Mouse (Mus musculus) cerebellum, adult 2 months (tissue): ENCODE measurements around the gene Gm21954. TPM values are rescaled to one million over a fixed set of nuclear protein-coding genes. Genes with fewer than 3 reads are reported as not detected.
A peak's percentile ranks its signal among the peaks of the same experiment; 100 is the strongest.

ENCODE experiments used
- DNase-seq, 2 experiments: peaks; one replicate each; pipeline ENCODE4 v3.0.0; 2021
- H3K27ac ChIP-seq: fragments of 200-500 bp; 2 replicates; pipeline ENCODE4 v1.5.1; 2012; ENCODE audit warnings: low read length, control low read depth, inconsistent platforms; ENCODE audit not compliant: insufficient read depth
- H3K27me3 ChIP-seq: fragments of 200-500 bp; 2 replicates; pipeline ENCODE4 v1.6.1; 2012; ENCODE audit warnings: inconsistent platforms, mild to moderate bottlenecking, low read length, moderate library complexity; ENCODE audit not compliant: control insufficient read depth, insufficient read depth
- H3K4me1 ChIP-seq: fragments of 200-500 bp; 2 replicates; pipeline ENCODE4 v1.6.1; 2011; ENCODE audit warnings: low read length; ENCODE audit not compliant: control insufficient read depth, insufficient read depth
- H3K4me3 ChIP-seq: fragments of 200-500 bp; replicated peaks from 2 replicates; pipeline ENCODE3; 2011; ENCODE audit warnings: mild to moderate bottlenecking, low read depth, low read length, control low read depth; ENCODE audit not compliant: insufficient read depth
- CTCF ChIP-seq: fragments of 200-500 bp; IDR thresholded peaks from 2 replicates; pipeline ENCODE4 v1.5.1; 2011; ENCODE audit warnings: low read depth, mild to moderate bottlenecking, control low read depth, low read length, moderate library complexity, borderline replicate concordance; ENCODE audit not compliant: insufficient read depth
- POLR2A ChIP-seq: fragments of 200-500 bp; IDR thresholded peaks from 2 replicates; pipeline ENCODE4 v1.6.1; 2011; ENCODE audit warnings: low read length, control low read depth, borderline replicate concordance; ENCODE audit not compliant: insufficient read depth
- WGBS: fragments of 180-500 bp; shearing (Covaris S2); methylation state at CpG from one replicate; pipeline ENCODE4 v1.1.7; 2018; 5-methylcytosine and 5-hydroxymethylcytosine counted together
- polyA plus RNA-seq: library from polyadenylated mRNA; depleted of rRNA; stranded (reverse); fragments of >200 nt; gene quantifications from 2 replicates; pipeline ENCODE4 v1.2.3, GENCODE M21; 2012; rRNA removed

Gene Gm21954
- polyA plus RNA-seq, 1 experiment, result not detected

DNA sequence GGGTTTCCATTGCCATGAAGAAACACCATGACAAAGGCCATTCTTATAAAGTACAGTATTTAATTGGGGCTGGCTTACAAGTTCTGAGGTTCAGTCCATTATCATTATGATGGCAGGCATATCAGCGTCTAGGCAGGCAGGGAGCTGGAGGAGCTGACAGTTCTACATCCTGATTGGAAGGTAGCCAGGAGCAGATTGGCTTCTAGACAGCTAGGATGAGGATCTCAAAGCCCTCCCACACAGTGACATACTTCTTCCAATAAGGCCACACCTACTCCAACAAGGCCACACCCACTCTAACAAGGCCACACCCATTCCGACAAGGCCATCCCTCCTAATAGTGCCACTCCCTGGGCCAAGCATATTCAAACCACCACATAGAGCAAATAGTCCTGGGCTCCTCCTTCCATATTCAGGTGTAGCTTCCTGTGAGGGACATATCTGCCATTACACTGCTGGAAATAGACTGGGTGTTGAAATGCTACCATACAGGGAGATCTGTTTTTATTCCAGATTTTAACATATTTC lies 41.9 kb downstream of the Gm21954 start:
- Histone ChIP-seq H3K27me3 (no peaks in the 10 kb centered on the region), H3K4me1 (no peaks in the 10 kb centered on the region), H3K4me3 (no peak overlapping the region), H3K27ac (no peak overlapping the region)
- TF ChIP-seq CTCF (no peak), POLR2A (no peak)
- no peak for DNase-seq
- 63% methylated on average over 2 of the region's 2 CpGs for WGBS

DNA sequence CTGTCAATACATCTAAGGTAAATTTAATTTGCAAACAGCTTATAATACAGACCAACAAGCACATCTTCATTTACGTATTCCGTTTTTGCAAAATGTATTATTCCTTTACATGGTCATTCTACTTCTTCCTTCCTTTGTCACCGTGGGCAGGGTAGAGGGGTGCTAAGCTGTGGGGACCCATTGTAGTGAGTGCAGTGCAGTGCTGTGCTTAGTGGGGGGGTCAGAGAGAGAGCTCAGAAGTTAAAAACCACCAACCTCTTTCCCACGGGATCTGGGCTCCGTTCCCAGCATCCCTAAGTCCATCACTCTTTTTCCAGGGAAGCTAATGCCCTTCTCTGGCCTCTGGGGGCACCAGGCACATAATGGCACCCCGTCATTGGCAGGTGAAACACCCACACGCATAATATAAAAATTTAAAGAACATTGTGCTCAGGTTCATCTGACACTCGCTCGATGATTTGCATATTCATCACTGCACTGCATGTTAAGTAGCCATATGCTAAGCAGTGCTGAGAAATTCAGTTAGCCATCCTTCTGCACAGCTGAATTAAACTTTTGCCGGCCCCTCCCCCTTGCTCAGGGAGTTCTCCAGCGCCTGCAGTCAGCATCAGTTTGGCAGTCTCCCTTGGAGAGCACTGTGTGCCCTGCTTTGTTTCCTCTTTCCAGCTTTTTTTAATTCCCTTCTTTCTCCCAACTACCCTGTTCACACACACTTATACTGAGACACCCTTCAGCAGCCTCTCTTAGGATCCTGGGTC lies 48.2 kb downstream of the Gm21954 start:
- peaks cover 7% of the 10 kb centered on the region; the same call in 1 of the 2 replicates for H3K4me1 ChIP-seq
- H3K27me3 ChIP-seq, result no peaks in the 10 kb centered on the region
- H3K27ac ChIP-seq, result no peak overlapping the region
- WGBS, result 32% methylated on average over 11 of the region's 11 CpGs
- DNase-seq, result no peak
- TF ChIP-seq CTCF (no peak), POLR2A (no peak)
- no peak overlapping the region for H3K4me3 ChIP-seq

DNA sequence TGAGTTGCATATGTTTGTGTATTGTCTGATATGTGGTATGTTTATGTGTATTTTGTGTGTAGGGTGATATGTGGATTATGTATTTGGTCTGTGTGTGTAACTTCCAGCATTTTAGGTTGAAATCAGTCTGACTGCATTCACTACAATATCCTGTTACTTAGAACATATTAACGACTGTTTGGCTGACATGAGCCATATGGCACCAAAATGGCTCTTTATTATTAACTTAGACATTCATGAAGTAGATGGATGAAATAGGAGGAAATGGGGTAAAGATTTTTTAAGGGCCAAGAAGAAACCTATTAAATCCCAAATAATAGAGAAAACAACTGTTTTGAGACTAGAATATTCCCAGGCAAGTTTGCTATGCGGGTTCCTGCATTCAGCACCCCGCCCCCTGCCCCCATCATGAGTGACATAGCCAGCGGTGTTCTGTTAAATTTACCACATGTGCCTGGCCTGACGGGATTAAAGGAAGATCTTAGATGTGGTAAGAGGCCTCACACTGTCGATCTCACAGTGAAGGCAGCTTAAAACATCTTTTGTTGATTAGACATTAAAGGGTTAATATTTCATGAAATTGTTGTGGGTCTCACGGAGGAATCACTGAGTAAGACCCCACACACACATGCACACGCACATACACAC lies 51.5 kb downstream of the Gm21954 start:
- no peaks in the 10 kb centered on the region for H3K27me3 ChIP-seq
- H3K4me1 ChIP-seq, result peaks cover 7% of the 10 kb centered on the region; the same call in 1 of the 2 replicates
- H3K27ac ChIP-seq, result no peak overlapping the region
- 67% methylated on average over 8 of the region's 8 CpGs for WGBS
- no peak overlapping the region for H3K4me3 ChIP-seq
- DNase-seq, result no peak
- TF ChIP-seq POLR2A (no peak), CTCF (no peak)

DNA sequence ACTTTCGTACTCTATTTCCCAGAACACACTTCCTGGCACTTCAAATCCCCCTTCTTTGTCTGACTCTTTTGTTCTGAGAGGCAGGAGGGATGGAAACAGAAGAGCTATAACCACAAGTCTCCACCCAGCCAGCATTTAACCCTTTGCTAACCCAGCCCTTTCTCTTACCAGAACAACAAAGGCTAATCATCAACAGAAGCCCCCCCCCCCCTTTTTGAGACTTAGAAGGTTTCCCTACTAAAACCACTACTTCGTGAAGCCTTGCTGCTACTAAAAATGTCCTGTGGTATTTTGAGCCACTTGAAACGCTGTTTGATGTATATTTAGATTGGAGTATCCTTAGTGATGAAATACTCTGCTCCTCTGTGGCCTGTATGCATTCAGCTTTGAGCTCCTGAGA lies 52.7 kb downstream of the Gm21954 start:
- Histone ChIP-seq H3K4me1 (peaks cover 7% of the 10 kb centered on the region; the same call in 1 of the 2 replicates), H3K27me3 (no peaks in the 10 kb centered on the region), H3K27ac (no peak overlapping the region), H3K4me3 (no peak overlapping the region)
- 74% methylated on average over 3 of the region's 3 CpGs for WGBS
- no peak for DNase-seq
- no peak for TF ChIP-seq POLR2A
- no peak for TF ChIP-seq CTCF

DNA sequence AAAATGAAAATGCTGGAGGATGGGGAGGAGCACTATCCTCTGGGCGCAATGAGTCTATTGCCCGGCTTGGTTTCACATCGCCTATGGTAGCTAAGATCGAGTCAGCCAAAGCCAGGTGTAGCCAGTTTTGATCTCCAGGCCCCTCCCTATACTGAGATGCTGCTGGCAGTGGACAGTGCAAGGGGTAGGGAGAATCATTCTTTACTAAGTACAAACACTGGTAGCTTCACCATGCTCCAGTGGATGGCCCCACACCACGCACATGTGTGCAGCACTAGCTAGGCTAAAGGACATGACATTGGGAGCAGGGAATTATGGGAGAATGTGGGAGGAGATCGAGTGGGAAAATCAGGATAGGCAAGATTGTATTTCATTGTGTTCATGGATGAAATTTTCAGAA lies 53.2 kb downstream of the Gm21954 start:
- Histone ChIP-seq H3K27ac (no peak overlapping the region), H3K4me1 (peaks cover 7% of the 10 kb centered on the region; the same call in 1 of the 2 replicates), H3K4me3 (no peak overlapping the region), H3K27me3 (no peaks in the 10 kb centered on the region)
- DNase-seq, result no peak
- TF ChIP-seq POLR2A (no peak), CTCF (no peak)
- WGBS, result 84% methylated on average over 6 of the region's 6 CpGs

DNA sequence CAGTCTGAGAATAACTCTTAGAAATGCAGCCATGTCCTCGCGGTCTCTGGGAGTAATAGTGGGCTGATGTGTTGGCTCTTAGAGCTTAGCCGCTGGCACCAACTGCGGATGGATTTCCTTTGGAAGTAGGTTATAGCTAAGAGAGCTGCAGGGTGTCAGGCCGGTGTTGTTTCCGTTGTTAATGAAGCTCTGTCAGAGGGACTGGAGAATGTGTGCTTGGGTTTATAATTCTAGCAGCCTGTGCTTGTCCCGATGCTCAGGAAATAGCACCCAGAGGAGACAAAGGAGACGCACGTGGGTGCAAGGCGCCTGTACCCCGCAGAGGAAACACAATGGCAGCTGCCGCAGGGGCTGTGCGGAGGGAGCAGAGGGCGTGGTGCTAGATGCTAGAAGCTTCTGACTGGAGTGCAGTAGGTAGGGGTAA lies 56.5 kb downstream of the Gm21954 start:
- Histone ChIP-seq H3K27ac (no peak overlapping the region), H3K27me3 (no peaks in the 10 kb centered on the region), H3K4me1 (no peaks in the 10 kb centered on the region), H3K4me3 (no peak overlapping the region)
- DNase-seq, result peak; percentile 37 to 49
- 16% methylated on average over 14 of the region's 14 CpGs for WGBS
- TF ChIP-seq CTCF, result no peak
- TF ChIP-seq POLR2A, result no peak

Other genes starting within 250 kb of the Gm21954 start
- gene Dclk1, start 229.8 kb downstream of the Gm21954 start, polyA plus RNA-seq, result 125 and 145 TPM in 2 replicates